Mouse (Mus musculus) bone marrow macrophage, adult 2 months (primary cell): ENCODE measurements around the gene Mgat4b. TPM values are rescaled to one million over a fixed set of nuclear protein-coding genes. Genes with fewer than 3 reads are reported as not detected.

Source experiments
- H3K27ac ChIP-seq: 2 replicates; pipeline ENCODE4 v1.5.1; 2012; ENCODE audit warnings: low read depth, low read length; ENCODE audit not compliant: insufficient read depth
- H3K4me1 ChIP-seq: 2 replicates; pipeline ENCODE4 v1.6.1; 2012; ENCODE audit warnings: low read length; ENCODE audit not compliant: control insufficient read depth, insufficient read depth
- H3K4me3 ChIP-seq: 2 replicates; pipeline ENCODE4 v1.5.1; 2012; ENCODE audit warnings: mild to moderate bottlenecking, low read length, moderate library complexity; ENCODE audit not compliant: insufficient read depth
- CTCF ChIP-seq: IDR thresholded peaks from 2 replicates; pipeline ENCODE4 v1.5.1; 2012; ENCODE audit warnings: low read depth, mild to moderate bottlenecking, low read length, moderate library complexity
- POLR2A ChIP-seq: IDR thresholded peaks from 2 replicates; pipeline ENCODE4 v1.6.1; 2012; ENCODE audit warnings: mild to moderate bottlenecking, low read depth, low read length, borderline replicate concordance
- polyA plus RNA-seq: library from polyadenylated mRNA; stranded (reverse); fragments of >200 nt; gene quantifications from 2 replicates; pipeline ENCODE4 v1.2.4, GENCODE M21; 2012; ENCODE audit not compliant: missing spikeins, insufficient read depth, insufficient read length

The Mgat4b gene
- polyA plus RNA-seq, 1 experiment = 54.0 TPM

DNA sequence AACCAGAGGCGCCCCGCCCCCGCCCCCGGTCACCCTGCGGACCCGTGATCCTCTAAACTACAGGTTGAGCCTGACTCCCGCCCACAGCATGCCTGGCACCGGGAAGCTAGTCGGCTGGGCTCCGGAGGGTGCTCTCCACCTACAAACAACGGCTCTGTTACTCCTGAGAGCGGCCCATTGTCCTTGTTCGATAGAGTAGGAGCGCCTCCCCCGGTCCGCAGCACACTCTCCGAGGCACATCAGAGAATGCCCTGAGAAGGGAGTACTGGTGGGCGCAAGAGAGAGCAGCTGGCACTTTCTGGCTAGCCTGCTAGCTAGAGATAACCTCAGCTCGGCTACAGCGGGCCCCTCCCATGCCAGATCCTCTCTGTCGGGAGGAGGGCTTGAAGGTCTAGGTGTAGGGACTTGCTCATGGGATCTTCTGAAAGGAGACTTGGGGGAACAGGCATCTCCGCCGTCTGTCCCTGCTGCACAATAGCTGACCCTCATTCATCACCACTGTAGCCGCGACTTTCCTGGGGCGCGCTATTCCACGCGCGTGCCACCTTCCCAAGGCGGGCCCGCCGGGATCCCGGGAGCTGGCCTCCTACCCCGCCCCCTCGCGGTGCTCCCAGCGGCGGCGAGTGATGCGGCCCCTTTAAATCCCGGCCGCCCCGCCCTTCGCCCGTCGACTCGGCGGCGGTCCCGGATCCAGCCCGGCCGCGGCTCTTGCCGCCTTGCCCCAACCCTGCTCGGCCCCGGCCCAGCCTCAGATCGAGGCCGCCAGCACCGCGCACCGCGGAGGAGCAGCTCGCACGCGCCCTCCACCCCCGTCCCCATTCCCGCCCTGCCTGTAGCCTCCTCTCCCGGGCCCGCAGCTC, 14.2 kb downstream of the Mgat4b start:
- Histone ChIP-seq H3K4me1 (peaks cover 46% of the 10 kb centered on the region), H3K4me3 (peak overlapping the region; percentile 97), H3K27ac (peak overlapping the region; percentile 87)

DNA sequence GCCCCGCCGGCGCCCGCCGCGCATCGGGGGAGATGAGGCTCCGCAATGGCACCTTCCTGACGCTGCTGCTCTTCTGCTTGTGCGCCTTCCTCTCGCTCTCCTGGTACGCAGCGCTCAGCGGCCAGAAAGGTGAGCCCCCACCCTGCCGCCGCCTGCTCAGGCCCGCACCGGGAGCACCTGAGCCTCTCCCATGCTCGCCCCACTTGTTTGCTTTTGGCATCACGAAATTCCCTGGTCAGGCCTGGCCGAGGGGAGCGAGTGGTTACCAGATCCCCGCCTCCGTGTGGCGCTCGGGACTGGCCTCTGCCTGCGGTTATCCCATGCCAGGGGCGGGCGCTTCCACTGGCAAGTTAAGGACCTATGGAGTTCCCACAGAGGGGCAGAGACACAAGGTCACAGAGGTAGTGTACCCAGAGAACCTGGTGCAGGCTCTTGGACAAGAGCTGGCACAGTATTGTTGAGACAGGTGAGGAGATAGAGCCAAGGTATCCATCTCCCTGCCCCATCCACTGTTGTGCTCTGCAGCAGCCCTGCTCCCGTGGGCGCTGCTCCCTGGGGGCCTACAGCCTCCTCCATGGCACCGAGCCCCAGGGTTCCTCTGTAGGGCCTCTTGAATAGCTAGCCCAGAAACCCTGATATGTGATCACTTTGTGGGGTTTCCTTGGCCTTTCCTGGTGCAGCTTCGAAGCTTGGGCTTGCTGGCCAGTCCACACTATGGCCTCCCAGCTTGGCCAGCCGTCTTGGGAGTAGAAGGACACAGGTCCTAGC, 15.1 kb downstream of the Mgat4b start:
- peaks cover 45% of the 10 kb centered on the region for H3K4me1 ChIP-seq
- H3K27ac ChIP-seq = peak overlapping the region; percentile 68

More for the DNA sequence above, 14.2 kb downstream of the Mgat4b start:
- no peak for TF ChIP-seq POLR2A
- TF ChIP-seq CTCF = no peak

DNA sequence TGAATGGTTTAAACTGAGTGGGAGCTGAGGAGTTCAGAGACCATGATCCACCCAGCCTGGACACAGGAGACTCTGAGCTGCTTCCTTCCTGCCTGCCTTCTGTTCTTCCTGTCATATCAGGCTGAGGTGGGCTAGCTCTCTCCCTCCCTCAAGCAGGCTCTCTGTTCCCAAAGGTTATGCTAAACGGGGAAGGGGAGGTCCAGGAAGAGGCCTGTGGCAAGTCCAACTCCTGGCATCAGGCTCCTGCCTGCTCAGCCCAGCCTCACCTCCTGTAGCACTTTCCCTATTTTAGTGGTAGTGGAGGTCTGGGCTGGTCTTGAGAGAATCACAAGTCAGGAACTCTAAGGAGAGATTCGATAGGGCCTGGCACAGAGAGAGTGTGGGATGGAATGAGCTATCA, 15.7 kb downstream of the Mgat4b start:
- peak overlapping the region; percentile 97 for H3K4me3 ChIP-seq
- peak overlapping the region; percentile 68 for H3K27ac ChIP-seq
- H3K4me1 ChIP-seq = peaks cover 44% of the 10 kb centered on the region
- TF ChIP-seq POLR2A (no peak), CTCF (no peak)

More for the DNA sequence above, 15.1 kb downstream of the Mgat4b start:
- TF ChIP-seq POLR2A (no peak), CTCF (no peak)
- peak overlapping the region; percentile 97 for H3K4me3 ChIP-seq

DNA sequence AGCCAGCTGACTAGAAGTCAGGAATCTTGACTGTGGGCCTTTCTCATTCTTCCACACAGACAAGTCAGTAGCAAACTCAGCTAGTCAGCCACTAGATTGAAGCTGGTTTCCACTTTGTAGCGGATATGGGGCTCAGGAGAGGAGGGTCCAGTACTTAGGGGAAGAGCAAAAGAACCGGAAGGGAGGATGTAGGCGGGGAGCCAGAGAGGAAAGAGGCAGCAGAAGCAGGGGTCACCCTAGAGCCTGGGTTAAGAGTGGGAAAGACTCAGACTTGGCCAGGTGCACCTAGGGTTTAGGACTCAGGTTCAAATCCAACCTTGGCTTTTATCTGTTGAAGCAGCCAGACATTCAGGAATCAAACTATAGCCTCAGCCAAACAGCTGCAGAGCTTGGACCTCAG, 16.5 kb downstream of the Mgat4b start:
- Histone ChIP-seq H3K4me1 (peaks cover 39% of the 10 kb centered on the region), H3K27ac (peak overlapping the region; percentile 68), H3K4me3 (peak overlapping the region; percentile 97)
- TF ChIP-seq POLR2A (no peak), CTCF (no peak)

DNA sequence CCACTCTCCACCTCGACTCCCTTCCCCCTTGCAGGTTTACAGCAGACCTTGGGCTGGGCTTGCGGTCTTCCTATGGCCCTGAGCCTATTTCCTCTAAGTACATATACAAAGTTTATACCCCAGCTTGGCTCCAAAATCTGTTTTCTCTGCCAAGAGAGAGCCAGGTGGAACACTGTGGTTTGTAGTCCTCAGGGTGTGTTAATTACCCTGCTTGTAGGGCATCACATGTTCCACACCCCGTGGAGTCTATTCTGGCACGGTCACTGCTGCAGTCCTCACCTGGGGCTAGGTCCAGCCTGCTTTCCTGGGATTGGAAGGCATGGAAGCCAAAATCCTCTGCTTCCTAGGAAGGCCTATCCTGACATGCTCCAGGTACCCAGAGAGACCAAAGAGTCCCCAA, 17.0 kb downstream of the Mgat4b start:
- Histone ChIP-seq H3K27ac (peak overlapping the region; percentile 68), H3K4me1 (peaks cover 36% of the 10 kb centered on the region), H3K4me3 (peak overlapping the region; percentile 97)
- TF ChIP-seq POLR2A = no peak
- TF ChIP-seq CTCF = no peak

DNA sequence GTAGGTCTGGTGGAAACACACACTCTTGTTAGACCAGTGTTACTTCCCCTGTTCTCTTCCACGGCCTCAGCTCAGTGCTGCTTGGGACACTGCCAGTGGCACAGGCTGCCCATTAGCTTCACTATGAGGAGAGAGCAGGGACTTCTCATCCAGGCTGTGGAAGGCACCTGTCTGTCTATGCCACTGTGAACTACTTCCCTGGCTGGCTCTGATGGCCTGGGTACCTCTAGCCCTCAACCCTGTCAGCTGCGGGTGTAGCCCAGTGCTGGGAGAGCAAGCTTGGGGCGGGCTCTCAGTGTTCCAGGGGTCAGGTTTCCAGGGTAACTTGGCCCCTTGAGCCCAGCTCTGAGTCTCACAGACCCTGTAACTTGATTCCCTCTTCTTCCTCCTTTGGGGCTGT, 18.1 kb downstream of the Mgat4b start:
- Histone ChIP-seq H3K4me3 (peak overlapping the region; percentile 7), H3K27ac (peak overlapping the region; percentile 54), H3K4me1 (peaks cover 33% of the 10 kb centered on the region)
- TF ChIP-seq POLR2A (no peak), CTCF (no peak)

DNA sequence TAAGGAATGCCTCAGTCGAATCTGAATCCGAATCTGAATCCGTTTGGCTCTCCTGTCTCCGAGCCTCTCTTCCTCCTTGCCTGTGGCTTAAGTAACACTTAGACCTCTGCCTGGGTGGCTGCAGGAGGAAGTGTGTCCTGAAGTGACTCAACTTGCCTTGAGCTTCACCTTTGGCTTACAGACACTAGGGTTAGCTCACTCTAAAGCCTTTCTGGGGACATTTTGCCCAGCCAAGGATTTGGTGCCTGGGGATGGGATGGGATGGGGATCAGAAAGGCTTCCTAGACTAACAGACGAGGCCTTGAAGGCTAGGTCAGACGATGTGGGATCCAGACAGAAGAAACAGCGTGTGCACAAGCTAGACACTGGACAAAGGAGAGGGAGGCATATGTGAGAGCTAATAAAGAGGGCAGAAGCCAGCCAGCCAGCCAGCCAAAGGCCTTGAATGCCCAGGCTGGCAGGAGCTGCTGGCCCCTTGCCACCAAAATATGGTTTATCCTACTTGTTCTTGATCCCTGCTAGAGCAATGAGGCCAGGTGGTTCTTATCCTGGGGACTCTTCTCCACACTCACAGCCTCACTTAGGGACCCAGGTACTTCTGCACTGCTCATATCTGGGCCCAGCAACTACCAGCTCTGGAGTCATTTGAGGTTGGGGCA, 18.7 kb downstream of the Mgat4b start:
- Histone ChIP-seq H3K27ac (peak overlapping the region; percentile 54), H3K4me1 (peaks cover 33% of the 10 kb centered on the region), H3K4me3 (peak overlapping the region; percentile 7; the same call in 1 of the 2 replicates)
- TF ChIP-seq CTCF (no peak), POLR2A (no peak)

DNA sequence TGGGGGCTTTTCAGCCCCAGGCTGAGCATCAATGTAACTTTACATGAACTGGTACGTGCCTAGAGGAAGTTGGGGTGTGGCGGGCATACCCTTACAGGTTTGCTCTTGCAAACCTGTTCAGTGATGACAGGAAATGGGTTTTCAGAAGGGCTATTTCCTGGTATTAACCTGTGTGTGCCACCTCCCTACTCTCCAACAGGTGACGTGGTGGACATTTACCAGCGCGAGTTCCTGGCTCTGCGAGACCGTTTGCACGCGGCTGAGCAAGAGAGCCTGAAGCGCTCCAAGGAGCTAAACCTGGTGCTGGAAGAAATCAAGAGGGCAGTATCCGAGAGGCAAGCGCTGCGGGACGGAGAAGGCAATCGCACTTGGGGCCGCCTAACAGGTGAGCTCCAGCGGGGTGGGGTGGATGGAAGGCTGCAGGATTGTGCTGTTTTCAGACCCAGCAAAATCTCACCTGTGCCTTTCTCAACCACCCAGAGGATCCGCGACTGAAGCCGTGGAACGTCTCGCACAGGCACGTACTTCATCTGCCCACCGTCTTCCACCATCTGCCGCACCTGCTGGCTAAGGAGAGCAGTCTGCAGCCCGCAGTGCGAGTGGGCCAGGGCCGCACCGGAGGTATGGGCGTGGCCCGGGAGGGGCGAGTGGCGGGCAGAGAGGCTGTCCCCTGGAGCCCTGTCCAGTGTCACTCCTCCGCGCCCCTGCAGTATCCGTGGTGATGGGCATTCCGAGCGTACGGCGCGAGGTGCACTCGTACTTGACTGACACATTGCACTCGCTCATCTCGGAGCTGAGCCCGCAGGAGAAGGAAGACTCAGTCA, 20.0 kb downstream of the Mgat4b start:
- Histone ChIP-seq H3K4me3 (no peak overlapping the region), H3K27ac (no peak overlapping the region), H3K4me1 (peaks cover 35% of the 10 kb centered on the region)
- TF ChIP-seq CTCF (no peak), POLR2A (no peak)

DNA sequence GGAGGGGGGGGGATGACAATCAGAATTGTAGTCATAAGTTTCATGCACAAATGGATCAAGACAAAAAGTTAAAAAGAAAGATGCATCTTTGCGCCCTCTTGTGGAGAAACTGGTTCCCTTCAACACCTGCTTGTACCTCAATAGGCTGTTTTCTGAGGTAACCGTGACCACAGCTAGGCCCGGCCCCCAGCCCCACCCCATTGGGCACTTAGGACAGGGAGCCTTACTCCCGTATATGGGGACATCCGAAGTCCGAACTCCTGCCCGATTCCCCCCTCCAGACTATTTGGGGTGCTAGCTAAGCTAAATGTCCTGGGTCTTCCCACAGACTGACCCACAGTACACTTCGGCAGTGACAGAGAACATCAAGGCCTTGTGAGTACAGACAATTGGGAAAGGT, 20.7 kb downstream of the Mgat4b start:
- H3K27ac ChIP-seq = no peak overlapping the region
- peaks cover 41% of the 10 kb centered on the region for H3K4me1 ChIP-seq
- H3K4me3 ChIP-seq = no peak overlapping the region
- TF ChIP-seq CTCF (peak; percentile 56; the same call in 1 of the 2 replicates), POLR2A (no peak)
